Mouse (Mus musculus): ENCODE measurements at regions not wholly inside any gene's neighbourhood (a gene's known extent, or its start where the extent isn't known, plus 50 kb on each side); places are given as distances from the start of the nearest gene placed in this dataset.

GRCm38 (mm10) chr15:52565449-52565851 lies 1319.3 kb upstream of the Gm7489 start:
- peak; percentile 92 for ATAC-seq (ENCODE audit: low TSS enrichment)

GRCm38 (mm10) chr15:52570256-52570655 lies 1314.5 kb upstream of the Gm7489 start:
- ATAC-seq (ENCODE audit: low TSS enrichment) = no peak

GRCm38 (mm10) chr15:52577614-52578013 lies 1307.1 kb upstream of the Gm7489 start:
- peak; percentile 73 for ATAC-seq (ENCODE audit: low TSS enrichment)

GRCm38 (mm10) chr15:52589391-52589790 lies 1295.3 kb upstream of the Gm7489 start:
- no peak for ATAC-seq (ENCODE audit: low TSS enrichment)

GRCm38 (mm10) chr15:52599511-52599910 lies 1285.2 kb upstream of the Gm7489 start:
- no peak for ATAC-seq (ENCODE audit: low TSS enrichment)

- no peak for ATAC-seq (ENCODE audit: low TSS enrichment)
These were observed 1284.7 kb upstream of the Gm7489 start for GRCm38 (mm10) chr15:52599957-52600356.

- no peak for ATAC-seq (ENCODE audit: low TSS enrichment)
These were observed 1244.9 kb upstream of the Gm7489 start for GRCm38 (mm10) chr15:52639790-52640189.

- no peak for ATAC-seq (ENCODE audit: low TSS enrichment)
These were observed 1238.7 kb upstream of the Gm7489 start for GRCm38 (mm10) chr15:52645961-52646360.

- ATAC-seq (ENCODE audit: low TSS enrichment) = no peak
These were observed 1226.8 kb upstream of the Gm7489 start for GRCm38 (mm10) chr15:52657916-52658315.
